Comparison of ENCODE assay signal across 8 mouse cellular contexts in genomic region chr2:34644571-34645526, GRCm38 (mm10).
DNase-seq lines count a peak whose midpoint lies in the region; ATAC-seq lines count a peak whose summit lies in the region.

No protein-coding gene starts in this region.

- H3K4me2 ChIP-seq in midbrain, embryonic 11.5 days, result no peak overlapping the region
- H3K4me2 ChIP-seq in midbrain, embryonic 16.5 days (ENCODE audit: low read length), result no peak overlapping the region

- H3K4me3 ChIP-seq in midbrain, embryonic 11.5 days (ENCODE audit: low read depth, low read length), result no peak overlapping the region
- H3K4me3 ChIP-seq in midbrain, embryonic 16.5 days (ENCODE audit: low read depth, low read length), result no peak overlapping the region

- no peak overlapping the region for H3K9ac ChIP-seq in midbrain, embryonic 11.5 days (ENCODE audit: low read length)
- H3K9ac ChIP-seq in midbrain, embryonic 16.5 days (ENCODE audit: low read depth, low read length), result no peak overlapping the region

- WGBS in midbrain, embryonic 11.5 days, result 25% methylated on average over 22 of the region's 22 CpGs
- WGBS in midbrain, embryonic 16.5 days, result 33% methylated on average over 22 of the region's 22 CpGs

- H3K4me1 ChIP-seq in midbrain, embryonic 11.5 days (ENCODE audit: control insufficient read depth, insufficient read depth, low read length), result 0 out of 2 replicates have a peak, but pooled peaks cover 5% of the 10 kb centered on the region
- peaks cover 7% of the 10 kb centered on the region for H3K4me1 ChIP-seq in midbrain, embryonic 16.5 days (ENCODE audit: control insufficient read depth, insufficient read depth, low read length)

- H3K36me3 ChIP-seq in midbrain, embryonic 11.5 days (ENCODE audit: control insufficient read depth, insufficient read depth, low read length), result no peaks in the 10 kb centered on the region
- no peaks in the 10 kb centered on the region for H3K36me3 ChIP-seq in midbrain, embryonic 16.5 days (ENCODE audit: control insufficient read depth, insufficient read depth, low read length)

- no peak overlapping the region for H3K27ac ChIP-seq in midbrain, embryonic 11.5 days (ENCODE audit: low read depth, low read length)
- no peak overlapping the region for H3K27ac ChIP-seq in midbrain, embryonic 16.5 days (ENCODE audit: low read length)

- peaks cover 6% of the 10 kb centered on the region for H3K27me3 ChIP-seq in midbrain, embryonic 11.5 days (ENCODE audit: control insufficient read depth, insufficient read depth, low read length)
- peaks cover 2% of the 10 kb centered on the region; the same call in 1 of the 2 replicates for H3K27me3 ChIP-seq in midbrain, embryonic 16.5 days (ENCODE audit: control insufficient read depth, insufficient read depth, low read depth, low read length)

- ATAC-seq in midbrain, embryonic 11.5 days (ENCODE audit: low FRiP score), result 0 out of 2 replicates have a peak, but pooled peaks have one; percentile 8
- no peak for ATAC-seq in midbrain, embryonic 16.5 days

- no peaks in the 10 kb centered on the region for H3K9me3 ChIP-seq in midbrain, embryonic 11.5 days (ENCODE audit: control insufficient read depth, low read length)
- H3K9me3 ChIP-seq in midbrain, embryonic 16.5 days (replicated peaks; ENCODE audit: control insufficient read depth, low read length, poor library complexity, severe bottlenecking), result no peaks in the 10 kb centered on the region

- peak; percentile 27 to 47 for DNase-seq in adrenal gland, postnatal 36 days
- no peak for DNase-seq in adrenal gland, adult 8-10 months
- peak; percentile 90 for DNase-seq in midbrain, embryonic 11.5 days (ENCODE audit: low spot score, missing footprints)
- DNase-seq in liver, result peak; percentile 51
- DNase-seq in testis, postnatal 14 days (ENCODE audit: low spot score), result peak; percentile 49
- no peak for DNase-seq in adrenal gland, postnatal 25 days
- no peak for DNase-seq in cerebellum, adult 11 months

Comparison
In these comparisons a context has a peak if more than half of its experiments do, and no peak if none do; other contexts are left out.
1. DNase-seq: peak in adrenal gland, postnatal 36 days (2 of 2), midbrain, embryonic 11.5 days (single experiment), liver (single experiment) and testis, postnatal 14 days (single experiment); none in adrenal gland, adult 8-10 months (single experiment), adrenal gland, postnatal 25 days (single experiment) and cerebellum, adult 11 months (single experiment).